Mouse (Mus musculus) heart, postnatal 25 days (tissue): ENCODE measurements at regions not wholly inside any gene's neighbourhood (a gene's known extent, or its start where the extent isn't known, plus 50 kb on each side); places are given as distances from the start of the nearest gene placed in this dataset.

Source experiments
- DNase-seq: peaks from one replicate; pipeline ENCODE4 v3.0.0; 2022; ENCODE audit warnings: low spot score
- intact Hi-C: fragments of 180-260 bp; cut with DNase I; formaldehyde crosslinking; loops from one replicate; pipeline ENCODE4 v1.15.1; 2025

DNA sequence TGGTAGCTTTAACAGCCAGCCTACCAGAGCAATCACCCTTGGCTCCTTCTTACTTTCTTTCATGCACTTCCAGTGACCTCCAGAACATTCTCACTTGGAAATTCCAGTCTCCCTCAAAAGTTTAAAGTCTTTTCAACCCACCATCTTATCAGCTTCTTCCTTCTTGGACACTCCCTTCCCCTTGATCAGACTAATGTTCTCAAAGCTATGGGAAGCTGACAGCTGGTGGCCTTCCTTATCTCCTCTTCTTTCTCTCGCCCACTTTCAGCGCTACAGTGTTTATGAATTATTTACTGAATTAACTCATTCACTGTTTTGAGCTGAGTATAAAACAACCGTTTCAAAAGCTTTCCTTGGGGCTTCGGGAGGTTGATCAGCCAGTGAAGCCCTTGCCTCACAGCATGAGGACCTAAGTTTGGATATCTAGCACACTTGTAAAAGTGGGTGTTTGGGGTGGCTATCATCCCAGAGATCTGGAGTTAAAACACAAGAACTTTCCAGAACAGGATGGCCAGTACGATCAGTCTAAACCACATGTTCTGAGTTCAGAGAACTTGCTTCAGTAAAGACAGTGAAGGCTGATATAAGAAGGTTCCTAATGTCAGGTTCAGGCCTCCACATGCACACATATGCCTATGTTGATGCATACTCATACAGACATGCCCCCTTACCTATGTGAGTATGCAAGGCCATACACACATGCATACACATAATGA, 59.7 kb upstream of the Ikzf2 start:
- intact Hi-C loops: no loop called here
- no peak for DNase-seq

DNA sequence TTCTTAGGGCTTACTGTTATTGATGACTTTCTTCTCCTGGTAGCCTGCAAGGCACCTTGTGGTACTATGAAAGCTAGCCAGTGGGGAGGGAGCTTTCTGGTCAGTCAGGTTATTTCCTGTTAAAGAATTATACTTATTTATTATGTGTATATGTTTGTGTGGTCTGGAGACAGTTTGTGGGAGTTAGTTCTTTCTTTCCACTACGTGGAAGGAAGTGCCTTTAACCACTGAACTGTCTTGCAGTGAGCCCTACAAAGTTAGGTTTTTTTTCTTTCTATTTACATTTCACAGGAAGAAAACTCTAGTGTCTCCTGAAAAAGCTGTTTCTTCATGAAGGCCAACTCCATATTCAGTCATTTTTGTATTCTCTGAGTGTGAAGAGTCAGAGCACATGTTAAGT, 65.7 kb upstream of the Ikzf2 start:
- no peak for DNase-seq
- intact Hi-C loops: no loop called here

DNA sequence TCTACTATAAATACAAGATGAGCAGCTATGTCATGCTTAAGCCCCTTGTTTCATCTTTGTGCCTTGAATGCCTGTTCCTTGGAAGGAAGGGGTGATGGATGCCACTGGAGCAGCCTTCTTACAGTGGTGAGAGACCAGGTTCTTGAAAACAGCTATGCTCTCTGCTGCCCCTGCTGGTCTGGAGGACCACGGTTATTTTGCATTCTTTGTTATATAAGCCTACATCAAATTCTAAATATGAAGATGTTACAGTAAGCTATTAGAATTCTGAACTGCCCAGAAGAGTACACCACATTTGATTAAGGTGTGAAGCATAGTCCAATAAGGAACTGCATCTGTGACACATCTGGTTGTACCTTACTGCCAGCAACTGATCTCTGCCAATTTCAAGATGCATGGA, 69.1 kb upstream of the Spag16 start:
- no peak for DNase-seq
- intact Hi-C loops: no loop called here

DNA sequence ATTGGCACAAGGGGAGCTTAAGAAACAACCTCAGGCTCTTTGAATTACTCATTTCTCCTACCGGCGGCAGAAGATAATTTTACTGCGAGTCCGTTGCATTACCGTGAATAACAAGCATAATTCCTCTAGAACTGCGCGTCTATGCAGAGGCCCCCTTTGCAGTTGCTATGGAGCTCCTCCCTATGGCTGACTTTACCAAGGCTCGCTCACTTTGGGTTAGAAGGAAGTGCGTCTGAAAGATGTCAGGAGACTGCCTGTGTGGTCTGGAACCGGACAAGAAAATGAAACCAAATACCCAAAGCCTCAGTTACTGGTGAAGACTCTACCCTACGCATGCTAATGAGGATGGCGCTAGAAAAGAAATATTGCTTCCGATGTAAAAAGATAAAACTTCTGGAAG, 67.2 kb upstream of the Spag16 start:
- DNase-seq: no peak
- intact Hi-C loops: no loop called here

DNA sequence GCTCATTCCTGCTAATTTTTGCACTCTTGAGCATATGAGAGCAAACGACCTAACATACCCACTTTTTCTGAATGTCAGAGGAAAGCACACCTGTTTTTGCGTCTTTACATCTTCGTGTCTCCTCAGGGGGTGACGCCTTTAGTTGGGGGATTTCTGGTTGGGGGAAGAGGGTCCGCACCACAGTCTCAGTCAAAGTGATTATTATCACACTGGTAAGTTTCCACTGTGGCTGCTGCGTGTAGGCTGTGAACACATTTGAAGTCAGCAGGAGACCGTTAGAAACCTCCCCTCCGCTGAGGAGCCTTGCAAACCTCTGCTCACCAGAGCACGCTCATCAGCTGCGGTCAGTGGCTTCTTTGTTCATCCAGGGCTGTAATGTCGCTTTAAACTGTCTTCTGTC, 58.1 kb upstream of the Spag16 start:
- intact Hi-C loops: no loop called here
- DNase-seq: no peak

DNA sequence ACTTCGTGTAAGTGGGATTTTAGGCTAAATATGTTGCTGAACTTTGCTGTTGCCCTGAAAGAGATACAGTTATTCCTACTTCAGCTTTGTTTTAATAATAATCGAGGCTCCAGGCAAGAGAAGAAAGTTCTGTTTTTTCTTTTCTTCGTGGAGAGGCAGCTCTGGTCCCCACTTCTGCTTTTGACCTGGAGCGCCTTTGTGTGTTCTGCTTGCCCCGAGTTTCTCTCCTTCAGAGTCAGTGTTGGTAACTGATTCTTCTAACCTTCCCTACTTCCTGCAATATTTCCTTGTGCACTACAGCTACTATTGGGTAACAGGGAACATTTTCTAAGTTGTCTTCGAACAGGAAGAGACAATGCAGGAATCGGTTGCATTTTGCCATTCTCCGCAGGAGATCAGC, 56.6 kb upstream of the Spag16 start:
- intact Hi-C loops: no loop called here
- DNase-seq: no peak

DNA sequence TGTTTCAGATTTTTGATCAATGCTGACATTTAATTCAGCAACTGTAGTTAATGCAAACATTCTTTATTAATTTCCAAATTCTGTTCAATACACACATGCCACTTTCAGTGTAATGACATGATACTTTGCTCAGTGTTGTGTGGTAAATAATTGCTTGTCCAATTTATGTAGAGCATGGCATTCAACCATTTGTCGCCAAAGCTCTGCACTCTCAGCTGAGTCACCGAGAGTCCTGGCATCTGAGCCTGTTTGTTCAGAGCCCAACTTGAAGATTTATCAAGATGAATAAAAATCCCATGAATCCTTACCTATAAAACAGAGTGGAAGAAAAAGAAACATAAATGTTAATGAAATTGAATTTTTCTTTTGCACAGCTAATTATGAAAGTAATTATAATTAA, 55.3 kb upstream of the Spag16 start:
- intact Hi-C loops: no loop called here
- DNase-seq: no peak

DNA sequence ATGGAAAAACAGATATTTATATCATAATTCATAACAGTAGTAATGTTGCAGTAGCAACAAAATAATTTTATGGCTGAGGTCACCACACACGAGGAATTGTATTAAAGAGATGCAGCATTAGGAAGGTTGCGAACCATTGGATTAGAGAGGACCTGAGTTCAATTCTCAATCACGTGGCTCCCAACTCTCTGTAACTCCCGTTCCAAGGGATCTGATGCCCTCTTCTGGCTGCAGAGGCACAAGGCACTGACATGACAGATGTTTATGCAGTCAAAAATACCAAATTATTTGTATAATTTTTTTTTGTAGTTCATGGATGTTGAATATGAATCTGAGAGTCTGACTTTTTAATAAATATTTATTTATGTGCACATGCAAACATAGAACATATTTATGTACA, 51.2 kb upstream of the Spag16 start:
- intact Hi-C loops: loop anchor here (5.0 kb wide), 1 partner anchor 533 kb away; no protein-coding TSS in a partner anchor
- no peak for DNase-seq
